Mouse (Mus musculus): ENCODE measurements around the gene Mustn1.

- TF ChIP-seq CTCF (IDR thresholded peaks at IDR 0.05; ENCODE audit: low read depth, low read length) (no peak), POLR2A (IDR thresholded peaks at IDR 0.05; ENCODE audit: borderline replicate concordance, low read depth, low read length) (no peak)
Observed at GRCm38 (mm10) chr14:30856885-30857507, 22.0 kb upstream of the Mustn1 start.
